Mouse (Mus musculus) midbrain, embryonic 13.5 days (tissue): ENCODE data around the gene Kdm5b. TPM values are rescaled to one million over a fixed set of nuclear protein-coding genes. Genes with fewer than 3 reads are reported as not detected.

Source experiments
- ATAC-seq: fragments of 200-750 bp; cut with Nextera tagmentation; 2 replicates; pipeline ENCODE4 v1.8.0; 2017; ENCODE audit warnings: mild to moderate bottlenecking, moderate TSS enrichment, moderate library complexity
- H3K27ac ChIP-seq: fragments of 300-500 bp; sonication (generic); 2 replicates; pipeline ENCODE4 v1.5.1; 2015; ENCODE audit warnings: inconsistent platforms, mild to moderate bottlenecking, moderate library complexity
- H3K27me3 ChIP-seq: fragments of 300-500 bp; sonication (generic); 2 replicates; pipeline ENCODE4 v1.6.1; 2015; ENCODE audit warnings: mild to moderate bottlenecking, inconsistent platforms
- H3K36me3 ChIP-seq: fragments of 300-500 bp; sonication (generic); 2 replicates; pipeline ENCODE4 v1.6.1; 2015; ENCODE audit warnings: mild to moderate bottlenecking, inconsistent platforms
- H3K4me1 ChIP-seq: fragments of 300-500 bp; sonication (generic); replicated peaks from 2 replicates; pipeline ENCODE4 v1.6.1; 2015; ENCODE audit warnings: inconsistent platforms
- H3K4me2 ChIP-seq: fragments of 300-500 bp; sonication (generic); replicated peaks from 2 replicates; pipeline ENCODE4 v1.6.1; 2015; ENCODE audit warnings: moderate library complexity, mild to moderate bottlenecking, inconsistent platforms
- H3K4me3 ChIP-seq: fragments of 300-500 bp; sonication (generic); replicated peaks from 2 replicates; pipeline ENCODE4 v1.5.1; 2015; ENCODE audit warnings: mild to moderate bottlenecking, inconsistent platforms
- H3K9ac ChIP-seq: fragments of 300-500 bp; sonication (generic); replicated peaks from 2 replicates; pipeline ENCODE4 v1.6.1; 2015; ENCODE audit warnings: mild to moderate bottlenecking, inconsistent platforms
- H3K9me3 ChIP-seq: fragments of 300-500 bp; sonication (generic); 2 replicates; pipeline ENCODE4 v1.6.1; 2016; ENCODE audit warnings: mild to moderate bottlenecking, inconsistent platforms
- WGBS: fragments of 180-500 bp; shearing (Covaris S2); methylation state at CpG from one replicate; pipeline ENCODE4 v1.1.7; 2015; 5-methylcytosine and 5-hydroxymethylcytosine counted together
- polyA plus RNA-seq: library from polyadenylated mRNA; unstranded; fragments of >200 nt; fragmentation: Nextera tagmentation; extraction: Ambion mirVana; gene quantifications from 2 replicates; pipeline ENCODE4 v1.2.1, GENCODE M21; 2015

Kdm5b gene
- polyA plus RNA-seq, 1 experiment from 2014 or later, result 111 TPM

DNA sequence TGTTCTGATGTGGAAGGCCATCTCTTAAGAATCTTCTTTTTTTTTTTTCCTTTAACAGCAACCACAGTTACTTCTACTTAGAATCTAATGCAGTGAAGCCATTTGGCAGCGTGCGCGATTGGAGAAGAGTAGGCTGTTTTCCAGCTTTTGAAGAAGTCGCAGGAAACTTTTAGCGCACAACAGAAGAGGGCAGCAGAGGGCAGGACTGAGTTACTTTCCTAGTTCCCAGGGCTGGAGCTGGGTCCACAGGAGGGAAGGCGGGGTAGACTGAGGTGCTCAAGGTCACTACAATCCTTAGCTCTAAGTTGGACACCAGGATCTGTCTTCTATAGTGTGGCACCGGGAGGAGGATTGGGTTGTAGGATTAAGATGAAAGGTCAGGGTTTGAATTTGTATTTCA is 78.6 kb downstream of the Kdm5b start:
- no peak overlapping the region for H3K27ac ChIP-seq
- no peak overlapping the region for H3K4me3 ChIP-seq
- H3K36me3 ChIP-seq, result peaks cover 12% of the 10 kb centered on the region
- no peaks in the 10 kb centered on the region for H3K9me3 ChIP-seq
- H3K4me1 ChIP-seq, result peaks cover 10% of the 10 kb centered on the region; the same call in 1 of the 2 replicates
- no peak overlapping the region for H3K9ac ChIP-seq
- peaks cover 6% of the 10 kb centered on the region for H3K27me3 ChIP-seq
- WGBS, result 32% methylated on average over 7 of the region's 7 CpGs
- no peak overlapping the region for H3K4me2 ChIP-seq
- ATAC-seq, result no peak

GRCm38 (mm10) chr1:134639460-134639859 is 79.5 kb downstream of the Kdm5b start:
- H3K4me2 ChIP-seq, result no peak overlapping the region
- H3K27me3 ChIP-seq, result peaks cover 15% of the 10 kb centered on the region
- peaks cover 10% of the 10 kb centered on the region; the same call in 1 of the 2 replicates for H3K4me1 ChIP-seq
- peaks cover 3% of the 10 kb centered on the region for H3K36me3 ChIP-seq
- no peak for ATAC-seq
- H3K4me3 ChIP-seq, result no peak overlapping the region
- no peak overlapping the region for H3K9ac ChIP-seq
- WGBS, result 79% methylated on average over 6 of the region's 6 CpGs
- no peaks in the 10 kb centered on the region for H3K9me3 ChIP-seq
- no peak overlapping the region for H3K27ac ChIP-seq

- Histone ChIP-seq H3K9ac (no peak overlapping the region), H3K4me1 (peaks cover 15% of the 10 kb centered on the region), H3K27me3 (peaks cover 36% of the 10 kb centered on the region), H3K36me3 (no peaks in the 10 kb centered on the region), H3K4me2 (no peak overlapping the region), H3K4me3 (no peak overlapping the region), H3K9me3 (no peaks in the 10 kb centered on the region), H3K27ac (no peak overlapping the region)
- 28% methylated on average over 3 of the region's 3 CpGs for WGBS
- no peak for ATAC-seq
These were observed 81.5 kb downstream of the Kdm5b start for GRCm38 (mm10) chr1:134641507-134641906.

DNA sequence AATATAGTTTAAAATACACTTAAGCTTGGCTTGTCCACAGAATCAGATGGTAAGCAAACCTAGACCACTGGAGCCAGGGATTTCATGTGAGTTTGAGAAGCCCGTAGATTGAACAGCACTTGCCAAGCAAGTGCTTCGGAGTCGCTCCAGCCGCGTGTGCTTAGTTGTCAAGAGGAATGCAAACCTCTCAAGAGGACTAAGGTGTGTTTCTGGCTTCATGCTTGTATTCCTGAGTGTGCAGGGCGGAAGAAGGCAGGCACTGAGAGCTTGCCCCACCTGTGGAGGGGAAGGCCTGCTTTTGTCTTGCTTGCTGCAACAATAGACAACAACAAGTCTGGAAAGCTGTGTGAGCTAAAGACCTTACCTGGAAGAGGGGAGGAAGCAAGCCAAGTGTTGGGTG is 83.7 kb downstream of the Kdm5b start:
- Histone ChIP-seq H3K4me2 (no peak overlapping the region), H3K9me3 (no peaks in the 10 kb centered on the region), H3K4me1 (peaks cover 18% of the 10 kb centered on the region), H3K27me3 (peaks cover 58% of the 10 kb centered on the region), H3K4me3 (no peak overlapping the region), H3K27ac (no peak overlapping the region), H3K9ac (no peak overlapping the region), H3K36me3 (no peaks in the 10 kb centered on the region)
- WGBS, result 72% methylated on average over 6 of the region's 6 CpGs
- no peak for ATAC-seq

DNA sequence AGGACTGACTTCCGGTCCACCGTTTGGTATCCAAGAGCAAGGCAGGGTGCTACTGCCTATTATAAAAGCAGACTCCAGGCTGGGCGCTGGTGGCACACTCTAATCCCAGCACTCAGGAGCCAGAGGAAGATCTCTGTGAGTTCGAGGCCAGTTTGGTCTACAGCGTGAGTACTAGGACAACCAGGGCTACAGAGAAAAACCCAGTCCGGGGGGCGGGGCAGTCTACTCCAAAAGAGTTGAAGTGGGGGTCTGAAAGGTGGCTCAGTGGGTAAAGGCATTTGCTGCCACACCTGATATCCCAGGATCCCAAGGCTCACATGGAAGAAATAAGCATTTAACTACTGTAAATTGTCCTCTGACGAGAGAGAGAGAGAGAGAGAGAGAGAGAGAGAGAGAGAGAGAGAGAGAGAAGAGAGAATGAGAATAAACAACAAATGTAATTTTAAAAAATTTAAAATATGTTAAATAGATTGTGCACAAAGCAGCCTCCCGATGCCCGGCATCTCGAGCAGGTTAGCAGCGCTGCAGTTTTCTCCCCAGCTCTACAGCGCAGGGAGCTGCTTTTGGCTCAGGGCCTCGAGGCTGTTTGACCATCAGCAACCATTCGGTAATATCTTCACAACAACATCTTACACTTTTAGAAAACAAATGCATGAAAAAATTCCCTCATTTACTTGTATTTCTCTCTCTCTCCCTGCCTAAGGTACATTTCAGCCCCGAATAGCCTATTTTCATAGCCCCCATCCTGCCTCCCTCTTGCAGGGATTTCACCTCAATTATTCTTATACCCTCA is 85.6 kb downstream of the Kdm5b start:
- no peak overlapping the region; the same call in 1 of the 2 replicates for H3K9ac ChIP-seq
- H3K4me3 ChIP-seq, result peak overlapping the region; percentile 50
- no peaks in the 10 kb centered on the region for H3K9me3 ChIP-seq
- WGBS, result 18% methylated on average over 16 of the region's 16 CpGs
- ATAC-seq, result no peak
- H3K4me2 ChIP-seq, result peak overlapping the region; percentile 80
- H3K36me3 ChIP-seq, result no peaks in the 10 kb centered on the region
- peaks cover 18% of the 10 kb centered on the region for H3K4me1 ChIP-seq
- H3K27ac ChIP-seq, result no peak overlapping the region
- peaks cover 74% of the 10 kb centered on the region for H3K27me3 ChIP-seq

GRCm38 (mm10) chr1:134646261-134646962 is 86.4 kb downstream of the Kdm5b start, which contains the start of gene Syt2:
Gene Syt2, plus strand, starts transcription at chr1:134646677.
- no peak within 1 kb of the TSS for H3K27ac ChIP-seq
- WGBS, result under 1% methylated on average over 63 of the region's 63 CpGs
- peak; percentile 74 for ATAC-seq
- H3K4me3 ChIP-seq, result peak within 1 kb of the TSS; percentile 50
- H3K27me3 ChIP-seq, result peaks cover 77% of the 10 kb centered on the region
- H3K9me3 ChIP-seq, result no peaks in the 10 kb centered on the region
- no peaks in the 10 kb centered on the region for H3K36me3 ChIP-seq
- H3K4me2 ChIP-seq, result peak within 1 kb of the TSS; percentile 80
- H3K4me1 ChIP-seq, result peaks cover 22% of the 10 kb centered on the region
- peak within 1 kb of the TSS; percentile 56 for H3K9ac ChIP-seq

DNA sequence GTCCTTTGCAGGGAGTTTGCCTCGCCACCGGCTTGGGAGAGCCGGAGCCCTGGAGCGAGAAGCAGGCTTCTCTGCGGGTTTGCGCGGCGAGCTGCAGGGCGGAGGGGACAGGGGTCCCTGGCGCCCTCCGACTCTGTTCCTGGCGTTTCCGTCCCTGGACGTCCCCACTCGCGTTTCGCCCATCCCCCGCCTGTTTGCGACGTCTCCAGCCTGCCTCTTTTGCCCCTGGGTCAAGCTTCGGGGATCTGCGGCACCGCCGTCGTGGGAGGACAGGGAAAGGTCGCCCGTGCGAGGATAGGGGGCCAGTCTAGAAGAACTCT is 87.0 kb downstream of the Kdm5b start:
- 0 out of 2 replicates have a peak, but pooled peaks have one; percentile 15 for ATAC-seq
- Histone ChIP-seq H3K9ac (0 out of 2 replicates have a peak overlapping the region, but pooled peaks have one; percentile 56), H3K27me3 (peaks cover 78% of the 10 kb centered on the region)

DNA sequence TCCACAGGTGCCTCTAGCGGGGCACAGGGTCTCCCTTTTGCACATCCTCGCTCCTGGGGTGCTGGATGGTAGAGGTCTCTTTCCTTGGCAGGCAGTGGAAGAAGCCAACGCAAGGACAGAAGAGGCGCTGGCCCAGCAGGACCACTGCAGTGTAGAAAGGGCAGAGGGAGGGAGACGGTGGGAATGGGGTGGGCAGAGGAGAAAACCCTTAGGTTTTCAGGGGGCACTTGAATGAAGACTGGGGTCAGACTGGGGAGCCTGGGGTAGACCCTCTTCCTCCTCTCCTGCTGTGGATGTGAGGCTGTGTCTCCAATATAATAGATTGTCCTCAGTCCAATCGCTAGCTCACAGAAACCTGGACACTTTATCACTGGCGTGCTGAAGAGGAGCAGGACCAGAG is 87.6 kb downstream of the Kdm5b start:
- H3K36me3 ChIP-seq, result no peaks in the 10 kb centered on the region
- 21% methylated on average over 7 of the region's 7 CpGs for WGBS
- peaks cover 79% of the 10 kb centered on the region for H3K27me3 ChIP-seq
- no peak overlapping the region for H3K9ac ChIP-seq
- ATAC-seq, result no peak
- H3K9me3 ChIP-seq, result no peaks in the 10 kb centered on the region
- peaks cover 34% of the 10 kb centered on the region for H3K4me1 ChIP-seq
- H3K4me3 ChIP-seq, result no peak overlapping the region
- H3K4me2 ChIP-seq, result no peak overlapping the region
- no peak overlapping the region for H3K27ac ChIP-seq

More for the DNA sequence above, 87.0 kb downstream of the Kdm5b start:
- WGBS, result under 1% methylated on average over 27 of the region's 28 CpGs
- Histone ChIP-seq H3K4me1 (peaks cover 27% of the 10 kb centered on the region), H3K36me3 (no peaks in the 10 kb centered on the region), H3K4me2 (peak overlapping the region; percentile 80), H3K9me3 (no peaks in the 10 kb centered on the region), H3K27ac (no peak overlapping the region), H3K4me3 (peak overlapping the region; percentile 50)

GRCm38 (mm10) chr1:134650816-134651215 is 90.8 kb downstream of the Kdm5b start:
- ATAC-seq, result no peak
- H3K4me1 ChIP-seq, result peaks cover 48% of the 10 kb centered on the region
- WGBS, result 80% methylated on average over 5 of the region's 5 CpGs
- no peak overlapping the region for H3K4me2 ChIP-seq
- H3K9ac ChIP-seq, result no peak overlapping the region
- H3K27ac ChIP-seq, result no peak overlapping the region
- peaks cover 63% of the 10 kb centered on the region for H3K27me3 ChIP-seq
- H3K4me3 ChIP-seq, result no peak overlapping the region
- H3K9me3 ChIP-seq, result no peaks in the 10 kb centered on the region
- H3K36me3 ChIP-seq, result no peaks in the 10 kb centered on the region

- Histone ChIP-seq H3K36me3 (no peaks in the 10 kb centered on the region), H3K4me1 (peaks cover 44% of the 10 kb centered on the region), H3K9me3 (no peaks in the 10 kb centered on the region), H3K27me3 (peaks cover 59% of the 10 kb centered on the region), H3K4me3 (no peak overlapping the region), H3K27ac (no peak overlapping the region), H3K9ac (no peak overlapping the region), H3K4me2 (no peak overlapping the region)
- 0 out of 2 replicates have a peak, but pooled peaks have one; percentile 13 for ATAC-seq
- 53% methylated on average over 13 of the region's 13 CpGs for WGBS
These were observed 91.4 kb downstream of the Kdm5b start for GRCm38 (mm10) chr1:134651268-134651850.

GRCm38 (mm10) chr1:134651851-134652398 is 92.0 kb downstream of the Kdm5b start:
- Histone ChIP-seq H3K36me3 (no peaks in the 10 kb centered on the region), H3K4me3 (no peak overlapping the region), H3K4me2 (no peak overlapping the region), H3K27me3 (peaks cover 53% of the 10 kb centered on the region), H3K27ac (peak overlapping the region; percentile 39; the same call in 1 of the 2 replicates), H3K4me1 (peaks cover 38% of the 10 kb centered on the region), H3K9me3 (no peaks in the 10 kb centered on the region), H3K9ac (peak overlapping the region; percentile 23; the same call in 1 of the 2 replicates)
- ATAC-seq, result peak; percentile 68
- WGBS, result 26% methylated on average over 4 of the region's 4 CpGs
